In genomic region chr5:36431711-36432110, GRCm38 (mm10) we compare ENCODE assay signal across 22 mouse cellular contexts. TPM values are rescaled to one million over a fixed set of nuclear protein-coding genes. Genes with fewer than 3 reads are reported as not detected.
A peak's percentile ranks its signal among the peaks of the same experiment; 100 is the strongest.
DNase-seq lines count a peak whose midpoint lies in the region; ATAC-seq lines count a peak whose summit lies in the region.
"Had no signal": no experiment of that assay in that cellular context is flagged by ENCODE, and none has a peak within 500 bp of the region (broad histone marks: within the 10 kb centered on the region; RNA-seq: fewer than 3 reads in every experiment).

No protein-coding gene starts in this region.

- H3K27ac ChIP-seq in embryonic facial prominence, embryonic 11.5 days (replicated peaks; ENCODE audit: low read depth, low read length) = no peak overlapping the region
- no peak overlapping the region for H3K27ac ChIP-seq in midbrain, embryonic 14.5 days (replicated peaks; ENCODE audit: low read depth, low read length)
- H3K27ac ChIP-seq: embryonic facial prominence, embryonic 12.5 days; forebrain, embryonic 12.5 days; heart, adult 2 months; heart, embryonic 15.5 days; hindbrain, postnatal 0 days had no signal

- H3K4me2 ChIP-seq in embryonic facial prominence, embryonic 11.5 days (ENCODE audit: low read depth, low read length) = no peak overlapping the region
- no peak overlapping the region for H3K4me2 ChIP-seq in midbrain, embryonic 14.5 days (ENCODE audit: low read length)
- H3K4me2 ChIP-seq: embryonic facial prominence, embryonic 12.5 days; forebrain, embryonic 12.5 days; heart, embryonic 11.5 days; heart, embryonic 15.5 days had no signal

- no peak for ATAC-seq in embryonic facial prominence, embryonic 11.5 days (replicated peaks; ENCODE audit: insufficient number of reproducible peaks, low FRiP score, low TSS enrichment, low read depth)
- ATAC-seq in midbrain, embryonic 14.5 days (ENCODE audit: low FRiP score, low TSS enrichment) = no peak
- ATAC-seq: forebrain, embryonic 16.5 days; hindbrain, postnatal 0 days; Patski had no signal

- peak; percentile 57 for DNase-seq in embryo, embryonic 10 days (ENCODE audit: low spot score)
- DNase-seq in embryo, embryonic 9.5 days (ENCODE audit: extremely low spot score) = no peak
- peak; percentile 35 for DNase-seq in kidney, postnatal 10 days
- no peak for DNase-seq in kidney, postnatal 36 days
- DNase-seq in R1 (ENCODE audit: low read depth, low spot score) = peak; percentile 22
- DNase-seq in embryonic facial prominence, embryonic 11.5 days (ENCODE audit: low spot score) = peak; percentile 40
- DNase-seq in ovary, postnatal 14 days (ENCODE audit: low spot score) = no peak
- no peak for DNase-seq in midbrain, embryonic 14.5 days
- DNase-seq: adrenal gland, adult 2 months; adrenal gland, postnatal 25 days; cerebellum, adult 18-20 months; cerebellum, postnatal 10 days; gastrocnemius, postnatal 14 days; heart, adult 2 months; heart, postnatal 14 days had no signal

- H3K4me3 ChIP-seq in embryonic facial prominence, embryonic 11.5 days (ENCODE audit: low read depth, low read length) = no peak overlapping the region
- H3K4me3 ChIP-seq in midbrain, embryonic 14.5 days (replicated peaks; ENCODE audit: low read depth, low read length) = no peak overlapping the region
- H3K4me3 ChIP-seq: embryonic facial prominence, embryonic 12.5 days; forebrain, embryonic 12.5 days; heart, adult 2 months; heart, embryonic 15.5 days had no signal

- H3K4me1 ChIP-seq in embryonic facial prominence, embryonic 11.5 days (ENCODE audit: control insufficient read depth, insufficient read depth, low read length) = no peaks in the 10 kb centered on the region
- peaks cover 10% of the 10 kb centered on the region for H3K4me1 ChIP-seq in midbrain, embryonic 14.5 days (ENCODE audit: control insufficient read depth, insufficient read depth, low read length)
- H3K4me1 ChIP-seq: embryonic facial prominence, embryonic 12.5 days; heart, embryonic 15.5 days had no signal

- no peaks in the 10 kb centered on the region for H3K36me3 ChIP-seq in embryonic facial prominence, embryonic 11.5 days (replicated peaks; ENCODE audit: control insufficient read depth, insufficient read depth, low read depth, low read length)
- H3K36me3 ChIP-seq in midbrain, embryonic 14.5 days (ENCODE audit: control insufficient read depth, insufficient read depth, low read length) = no peaks in the 10 kb centered on the region
- H3K36me3 ChIP-seq: embryonic facial prominence, embryonic 12.5 days; forebrain, embryonic 12.5 days; heart, embryonic 15.5 days had no signal

- no peaks in the 10 kb centered on the region for H3K27me3 ChIP-seq in embryonic facial prominence, embryonic 11.5 days (ENCODE audit: control insufficient read depth, insufficient read depth, low read length)
- no peaks in the 10 kb centered on the region for H3K27me3 ChIP-seq in midbrain, embryonic 14.5 days (ENCODE audit: control insufficient read depth, insufficient read depth, low read length)
- H3K27me3 ChIP-seq: embryonic facial prominence, embryonic 12.5 days; forebrain, embryonic 12.5 days; Patski had no signal

- no peak overlapping the region for H3K9ac ChIP-seq in embryonic facial prominence, embryonic 11.5 days (replicated peaks; ENCODE audit: low read length)
- no peak overlapping the region for H3K9ac ChIP-seq in midbrain, embryonic 14.5 days (replicated peaks; ENCODE audit: low read length)
- H3K9ac ChIP-seq: embryonic facial prominence, embryonic 12.5 days; forebrain, embryonic 12.5 days; heart, embryonic 15.5 days had no signal

- WGBS in embryonic facial prominence, embryonic 11.5 days = 42% methylated on average over 2 of the region's 2 CpGs
- WGBS in midbrain, embryonic 14.5 days = 47% methylated on average over 2 of the region's 2 CpGs

- H3K9me3 ChIP-seq in embryonic facial prominence, embryonic 11.5 days (replicated peaks; ENCODE audit: control insufficient read depth, low read length) = no peaks in the 10 kb centered on the region
- H3K9me3 ChIP-seq in midbrain, embryonic 14.5 days (ENCODE audit: control insufficient read depth, low read length) = no peaks in the 10 kb centered on the region
- H3K9me3 ChIP-seq: embryonic facial prominence, embryonic 12.5 days; forebrain, embryonic 12.5 days; heart, embryonic 15.5 days had no signal

RNA-seq across cellular contexts. Expression of gene Grpel1, which starts 33.1 kb away (rescaled TPM):
- polyA plus RNA-seq in embryonic facial prominence, embryonic 11.5 days (2014; fragmentation: Nextera tagmentation; extraction: Ambion mirVana) = 61.3 and 61.4 TPM in 2 replicates
- polyA plus RNA-seq in midbrain, embryonic 14.5 days (2014; fragmentation: Nextera tagmentation; extraction: Ambion mirVana) = 45.4 and 46.6 TPM in 2 replicates

RNA-seq across cellular contexts. Expression of gene Sorcs2, which starts 33.8 kb away (rescaled TPM):
- 4.6 and 6.4 TPM in 2 replicates for polyA plus RNA-seq in embryonic facial prominence, embryonic 11.5 days (2014; fragmentation: Nextera tagmentation; extraction: Ambion mirVana)
- polyA plus RNA-seq in midbrain, embryonic 14.5 days (2014; fragmentation: Nextera tagmentation; extraction: Ambion mirVana) = 14.5 and 15.1 TPM in 2 replicates

RNA-seq across cellular contexts. Expression of gene Tada2b, which starts 52.4 kb away (rescaled TPM):
- polyA plus RNA-seq in embryonic facial prominence, embryonic 11.5 days (2014; fragmentation: Nextera tagmentation; extraction: Ambion mirVana) = 3.1 and 3.5 TPM in 2 replicates
- 7.0 and 7.1 TPM in 2 replicates for polyA plus RNA-seq in midbrain, embryonic 14.5 days (2014; fragmentation: Nextera tagmentation; extraction: Ambion mirVana)

RNA-seq across cellular contexts. Expression of gene Ccdc96, which starts 52.7 kb away (rescaled TPM):
- 0.74 and 1.1 TPM in 2 replicates for polyA plus RNA-seq in embryonic facial prominence, embryonic 11.5 days (2014; fragmentation: Nextera tagmentation; extraction: Ambion mirVana)
- 3.0 and 3.1 TPM in 2 replicates for polyA plus RNA-seq in midbrain, embryonic 14.5 days (2014; fragmentation: Nextera tagmentation; extraction: Ambion mirVana)
- polyA plus RNA-seq: adrenal gland, adult 2 months had no signal

Comparison
In these comparisons a context has a peak if more than half of its experiments do, and no peak if none do; other contexts are left out.
1. DNase-seq: peak in embryo, embryonic 10 days (single experiment), kidney, postnatal 10 days (single experiment), R1 (single experiment) and embryonic facial prominence, embryonic 11.5 days (single experiment); none in embryo, embryonic 9.5 days (single experiment), kidney, postnatal 36 days (0 of 2), ovary, postnatal 14 days (single experiment) and midbrain, embryonic 14.5 days (single experiment).